In genomic region chr11:114880589-114880988, GRCm38 (mm10) we compare ENCODE assay signal across 9 mouse cellular contexts. TPM values are rescaled to one million over a fixed set of nuclear protein-coding genes. Genes with fewer than 3 reads are reported as not detected.
DNase-seq lines count a peak whose midpoint lies in the region; ATAC-seq and TF ChIP-seq lines count a peak whose summit lies in the region.
"Had no signal": no experiment of that assay in that cellular context is flagged by ENCODE, and none has a peak within 500 bp of the region (broad histone marks: within the 10 kb centered on the region; RNA-seq: fewer than 3 reads in every experiment).

No protein-coding gene starts in this region.

- intact Hi-C loops in heart, postnatal 25 days (cut with DNase I) = no loop called here

- H3K9ac ChIP-seq in neural tube, embryonic 11.5 days (ENCODE audit: low read length) = no peak overlapping the region
- no peak overlapping the region for H3K9ac ChIP-seq in liver, embryonic 14.5 days (replicated peaks)

- ATAC-seq in neural tube, embryonic 11.5 days (ENCODE audit: insufficient read depth, low FRiP score, low TSS enrichment) = no peak
- no peak for ATAC-seq in liver, embryonic 14.5 days (ENCODE audit: insufficient read depth)

- TF ChIP-seq CTCF in liver, embryonic 14.5 days (IDR thresholded peaks at IDR 0.05; ENCODE audit: low read depth) = peak; percentile 64

- H3K4me3 ChIP-seq in neural tube, embryonic 11.5 days (ENCODE audit: low read depth, low read length) = no peak overlapping the region
- H3K4me3 ChIP-seq in liver, embryonic 14.5 days (ENCODE audit: insufficient read depth in 1 of 2, low read depth in 2 of 2, low read length in 2 of 2) = no peak overlapping the region

- 0 out of 2 replicates have a peak, but pooled peaks cover 3% of the 10 kb centered on the region for H3K4me1 ChIP-seq in neural tube, embryonic 11.5 days (ENCODE audit: control insufficient read depth, insufficient read depth, low read length)
- peaks cover 0 to 12% of the 10 kb centered on the region in 2 experiments; a peak in 2 of 4 replicates for H3K4me1 ChIP-seq in liver, embryonic 14.5 days (replicated peaks; ENCODE audit: control insufficient read depth in 2 of 2, insufficient read depth in 2 of 2, low read length in 1 of 2)

- H3K27me3 ChIP-seq in neural tube, embryonic 11.5 days (ENCODE audit: control insufficient read depth, insufficient read depth, low read length) = no peaks in the 10 kb centered on the region
- H3K27me3 ChIP-seq in liver, embryonic 14.5 days (ENCODE audit: control insufficient read depth, insufficient read depth, low read length) = no peaks in the 10 kb centered on the region

- peak; percentile 93 for DNase-seq in heart, adult 11 months
- no peak for DNase-seq in heart, postnatal 25 days (ENCODE audit: low spot score)
- DNase-seq in neural tube, embryonic 11.5 days (ENCODE audit: low spot score) = peak; percentile 58
- DNase-seq in neural tube, embryonic 10.5 days (ENCODE audit: extremely low spot score, low spot score) = no peak
- DNase-seq in cerebellum, adult 9-11 months = peak; percentile 45
- no peak for DNase-seq in liver, embryonic 14.5 days (ENCODE audit: low read depth in 3 of 3, low spot score in 3 of 3)
- peak; percentile 66 for DNase-seq in thymus, postnatal 0 days (ENCODE audit: low spot score)
- DNase-seq in Muller cell, postnatal 12 days (ENCODE audit: inconsistent ontology term) = no peak

- H3K36me3 ChIP-seq in neural tube, embryonic 11.5 days (ENCODE audit: control insufficient read depth, insufficient read depth, low read length) = no peaks in the 10 kb centered on the region
- H3K36me3 ChIP-seq in liver, embryonic 14.5 days (replicated peaks; ENCODE audit: control insufficient read depth, insufficient read depth, low read depth) = no peaks in the 10 kb centered on the region

- TF ChIP-seq EP300 in liver, embryonic 14.5 days (IDR thresholded peaks at IDR 0.05; ENCODE audit: low read depth) = no peak

- no peaks in the 10 kb centered on the region for H3K9me3 ChIP-seq in neural tube, embryonic 11.5 days (ENCODE audit: control insufficient read depth, low read length)
- H3K9me3 ChIP-seq in liver, embryonic 14.5 days (ENCODE audit: control insufficient read depth, low read length) = no peaks in the 10 kb centered on the region

- WGBS in neural tube, embryonic 11.5 days = 0% methylated on average over 1 of the region's 1 CpGs
- WGBS in liver, embryonic 14.5 days (ENCODE audit: insufficient replicate concordance) = 0% methylated on average over 1 of the region's 1 CpGs

- H3K4me2 ChIP-seq in neural tube, embryonic 11.5 days (ENCODE audit: low read depth) = no peak overlapping the region
- no peak overlapping the region for H3K4me2 ChIP-seq in liver, embryonic 14.5 days (ENCODE audit: low read depth)

- no peak overlapping the region for H3K27ac ChIP-seq in neural tube, embryonic 11.5 days (ENCODE audit: low read depth, low read length)
- no peak overlapping the region for H3K27ac ChIP-seq in liver, embryonic 14.5 days

RNA-seq across cellular contexts. Expression of gene Cd300a, which starts 9.3 kb away (rescaled TPM):
- under 1 TPM; 0.81 to 0.99 TPM for total RNA-seq in heart, postnatal 25 days (2021)
- polyA plus RNA-seq in neural tube, embryonic 11.5 days (2014; fragmentation: Nextera tagmentation; extraction: Ambion mirVana) = 0.62 and 1.0 TPM in 2 replicates
- polyA plus RNA-seq in liver, embryonic 14.5 days (2012; rRNA removed) = 2.1 and 3.1 TPM in 2 replicates
- polyA plus RNA-seq in liver, embryonic 14.5 days (2014; fragmentation: Nextera tagmentation; extraction: Ambion mirVana) = 3.6 and 3.7 TPM in 2 replicates
- 5.0 and 6.8 TPM in 2 replicates for polyA plus RNA-seq in thymus, postnatal 0 days (2015; fragmentation: Nextera tagmentation; extraction: Ambion mirVana)

RNA-seq across cellular contexts. Expression of gene Gprc5c, which starts 29.6 kb away (rescaled TPM):
- 1 to 10 TPM; 6.4 to 9.7 TPM for total RNA-seq in heart, postnatal 25 days (2021)
- 24.4 and 26.0 TPM in 2 replicates for polyA plus RNA-seq in neural tube, embryonic 11.5 days (2014; fragmentation: Nextera tagmentation; extraction: Ambion mirVana)
- polyA plus RNA-seq in liver, embryonic 14.5 days (2012; rRNA removed) = 4.8 and 5.0 TPM in 2 replicates
- 8.0 and 9.8 TPM in 2 replicates for polyA plus RNA-seq in liver, embryonic 14.5 days (2014; fragmentation: Nextera tagmentation; extraction: Ambion mirVana)
- 5.0 and 5.3 TPM in 2 replicates for polyA plus RNA-seq in thymus, postnatal 0 days (2015; fragmentation: Nextera tagmentation; extraction: Ambion mirVana)
- total RNA-seq: hematopoietic stem cell, adult 5-6 weeks had no signal

RNA-seq across cellular contexts. Expression of gene Cd300lb, which starts 53.6 kb away (rescaled TPM):
- 1 to 10 TPM; 1.0 to 1.2 TPM for total RNA-seq in heart, postnatal 25 days (2021)
- 0.20 TPM in 1 of 2 replicates, not detected in the other for polyA plus RNA-seq in neural tube, embryonic 11.5 days (2014; fragmentation: Nextera tagmentation; extraction: Ambion mirVana)
- polyA plus RNA-seq in liver, embryonic 14.5 days (2012; rRNA removed) = 0.66 and 0.83 TPM in 2 replicates
- 0.67 and 1.5 TPM in 2 replicates for polyA plus RNA-seq in liver, embryonic 14.5 days (2014; fragmentation: Nextera tagmentation; extraction: Ambion mirVana)
- polyA plus RNA-seq in thymus, postnatal 0 days (2015; fragmentation: Nextera tagmentation; extraction: Ambion mirVana) = 0.15 and 0.29 TPM in 2 replicates

Comparison
In these comparisons a context has a peak if more than half of its experiments do, and no peak if none do; other contexts are left out.
1. DNase-seq: peak in heart, adult 11 months (single experiment), neural tube, embryonic 11.5 days (single experiment), cerebellum, adult 9-11 months (single experiment) and thymus, postnatal 0 days (single experiment); none in heart, postnatal 25 days (single experiment), neural tube, embryonic 10.5 days (single experiment), liver, embryonic 14.5 days (0 of 3) and Muller cell, postnatal 12 days (single experiment).